Mouse (Mus musculus) stomach, postnatal 0 days (tissue): ENCODE measurements at regions not wholly inside any gene's neighbourhood (a gene's known extent, or its start where the extent isn't known, plus 50 kb on each side); places are given as distances from the start of the nearest gene placed in this dataset.

Experiments used
- CTCF ChIP-seq: IDR thresholded peaks from 2 replicates; pipeline ENCODE4 v1.5.1; 2016; ENCODE audit warnings: antibody characterized with exemption, low read depth, mild to moderate bottlenecking, moderate library complexity
- EP300 ChIP-seq: optimal IDR thresholded peaks from 2 replicates; pipeline ENCODE3; 2016; ENCODE audit warnings: antibody characterized with exemption

- no peak for TF ChIP-seq EP300
- no peak for TF ChIP-seq CTCF
Observed at GRCm38 (mm10) chr15:49230846-49231245, 4653.9 kb upstream of the Gm7489 start.
